ENCODE assay signal across 28 mouse cellular contexts in the genomic region with DNA sequence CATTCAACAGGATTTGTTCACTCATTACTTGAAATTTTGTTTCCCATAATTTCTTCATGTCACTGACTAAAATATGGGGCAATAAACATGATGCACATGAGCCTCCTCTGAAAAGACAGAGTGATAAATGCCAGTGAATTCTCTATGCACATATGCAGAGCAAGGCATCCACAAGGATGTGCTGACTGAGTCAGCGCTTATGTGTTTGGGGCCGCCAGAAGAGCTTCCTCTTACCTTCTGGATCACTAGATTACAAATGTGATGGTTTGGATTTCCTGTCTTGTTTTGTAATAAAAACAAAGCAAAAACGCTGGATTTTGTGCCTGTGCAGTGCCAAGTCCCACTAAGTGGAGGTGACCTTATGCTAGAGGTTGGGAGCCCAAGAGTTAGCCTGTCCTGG. TPM values are rescaled to one million over a fixed set of nuclear protein-coding genes. Genes with fewer than 3 reads are reported as not detected.
"Had no signal": no experiment of that assay in that cellular context is flagged by ENCODE, and none has a peak within 500 bp of the region (broad histone marks: within the 10 kb centered on the region; RNA-seq: fewer than 3 reads in every experiment).

No protein-coding gene starts in this region.

- H3K27me3 ChIP-seq: embryonic facial prominence, embryonic 12.5 days; embryonic facial prominence, embryonic 13.5 days; embryonic facial prominence, embryonic 15.5 days; forebrain, embryonic 12.5 days; forebrain, embryonic 13.5 days; forebrain, embryonic 15.5 days had no signal

- ATAC-seq: forebrain, embryonic 13.5 days; forebrain, embryonic 14.5 days; forebrain, embryonic 15.5 days; forebrain, embryonic 16.5 days; forebrain, postnatal 0 days had no signal

- H3K9me3 ChIP-seq: embryonic facial prominence, embryonic 10.5 days; embryonic facial prominence, embryonic 12.5 days; embryonic facial prominence, embryonic 13.5 days; embryonic facial prominence, embryonic 15.5 days; forebrain, embryonic 10.5 days; forebrain, embryonic 12.5 days; forebrain, embryonic 13.5 days; forebrain, embryonic 15.5 days; heart, embryonic 10.5 days had no signal

- H3K4me1 ChIP-seq: embryonic facial prominence, embryonic 10.5 days; embryonic facial prominence, embryonic 12.5 days; embryonic facial prominence, embryonic 13.5 days; embryonic facial prominence, embryonic 15.5 days; forebrain, embryonic 10.5 days; forebrain, embryonic 12.5 days; forebrain, embryonic 13.5 days; forebrain, embryonic 15.5 days; heart, embryonic 10.5 days had no signal

- H3K4me3 ChIP-seq: embryonic facial prominence, embryonic 10.5 days; embryonic facial prominence, embryonic 12.5 days; embryonic facial prominence, embryonic 13.5 days; embryonic facial prominence, embryonic 15.5 days; erythroblast, embryonic 14.5 days; forebrain, embryonic 10.5 days; forebrain, embryonic 12.5 days; forebrain, embryonic 13.5 days; forebrain, embryonic 15.5 days; gastrocnemius, adult 2 months; heart, adult 2 months; heart, embryonic 10.5 days had no signal

- DNase-seq: cerebellum, adult 2 months; cerebellum, adult 8-10 months; cerebellum, adult 9-10 months; cerebellum, adult 9-11 months; cerebellum, postnatal 14 days; cerebellum, postnatal 25 days; cerebellum, postnatal 36 days; embryo, embryonic 11 days; forebrain, postnatal 0 days; gastrocnemius, adult 2 months; gastrocnemius, postnatal 10 days; gastrocnemius, postnatal 14 days; gastrocnemius, postnatal 25 days; gastrocnemius, postnatal 36 days; heart, adult 18-20 months; heart, adult 2 months had no signal

- H3K4me2 ChIP-seq: embryonic facial prominence, embryonic 12.5 days; embryonic facial prominence, embryonic 13.5 days; embryonic facial prominence, embryonic 15.5 days; forebrain, embryonic 12.5 days; forebrain, embryonic 13.5 days; forebrain, embryonic 15.5 days had no signal

- H3K9ac ChIP-seq: embryonic facial prominence, embryonic 12.5 days; embryonic facial prominence, embryonic 13.5 days; embryonic facial prominence, embryonic 15.5 days; forebrain, embryonic 12.5 days; forebrain, embryonic 13.5 days; forebrain, embryonic 15.5 days; forebrain, postnatal 0 days had no signal

- H3K27ac ChIP-seq: embryonic facial prominence, embryonic 10.5 days; embryonic facial prominence, embryonic 12.5 days; embryonic facial prominence, embryonic 13.5 days; embryonic facial prominence, embryonic 15.5 days; forebrain, embryonic 10.5 days; forebrain, embryonic 12.5 days; forebrain, embryonic 13.5 days; forebrain, embryonic 15.5 days; gastrocnemius, adult 2 months; heart, adult 2 months; heart, embryonic 10.5 days had no signal

RNA-seq across cellular contexts. Expression of a gene that starts 22.0 kb away (rescaled TPM):
- polyA plus RNA-seq: erythroblast, embryonic 14.5 days had no signal
